Mouse (Mus musculus): ENCODE data around the gene Vps37b. TPM values are rescaled to one million over a fixed set of nuclear protein-coding genes. Genes with fewer than 3 reads are reported as not detected.
A peak's percentile ranks its signal among the peaks of the same experiment; 100 is the strongest.

Gene Vps37b
- 37.7 and 39.1 TPM in 2 replicates for polyA plus RNA-seq (2015; fragmentation: Nextera tagmentation; extraction: Ambion mirVana)

GRCm38 (mm10) chr5:124032001-124032508 is at the start of gene Vps37b:
Vps37b (minus strand) TSS chr5:124032270.
- Histone ChIP-seq H3K27me3 (no peaks in the 10 kb centered on the region), H3K4me1 (peaks cover 33% of the 10 kb centered on the region), H3K4me3 (replicated peaks) (peak within 1 kb of the TSS; percentile 85), H3K9ac (peak within 1 kb of the TSS; percentile 84), H3K27ac (replicated peaks) (peak within 1 kb of the TSS; percentile 94), H3K9me3 (replicated peaks) (no peaks in the 10 kb centered on the region), H3K36me3 (no peaks in the 10 kb centered on the region), H3K4me2 (replicated peaks) (peak within 1 kb of the TSS; percentile 68)
- under 1% methylated on average over 52 of the region's 52 CpGs for WGBS
- peak; percentile 78 for ATAC-seq (ENCODE audit: insufficient number of reproducible peaks, low FRiP score, low TSS enrichment, low read depth)

- H3K4me3 ChIP-seq (replicated peaks) = no peak overlapping the region
- H3K36me3 ChIP-seq = no peaks in the 10 kb centered on the region
- 93% methylated on average over 17 of the region's 17 CpGs for WGBS
- H3K9me3 ChIP-seq (replicated peaks) = no peaks in the 10 kb centered on the region
- H3K4me2 ChIP-seq (replicated peaks) = no peak overlapping the region
- no peaks in the 10 kb centered on the region for H3K27me3 ChIP-seq
- ATAC-seq (ENCODE audit: insufficient number of reproducible peaks, low FRiP score, low TSS enrichment, low read depth) = no peak
- H3K9ac ChIP-seq = no peak overlapping the region
- H3K4me1 ChIP-seq = peaks cover 35% of the 10 kb centered on the region
- no peak overlapping the region for H3K27ac ChIP-seq (replicated peaks)
Measured at GRCm38 (mm10) chr5:124079880-124080279, 47.8 kb upstream of the Vps37b start.

GRCm38 (mm10) chr5:124078794-124079416 is 46.8 kb upstream of the Vps37b start:
- no peaks in the 10 kb centered on the region for H3K9me3 ChIP-seq (replicated peaks)
- no peak overlapping the region for H3K9ac ChIP-seq
- H3K4me2 ChIP-seq (replicated peaks) = no peak overlapping the region
- ATAC-seq (ENCODE audit: insufficient number of reproducible peaks, low FRiP score, low TSS enrichment, low read depth) = peak; percentile 32; the same call in 1 of the 2 replicates
- WGBS = 56% methylated on average over 9 of the region's 9 CpGs
- no peaks in the 10 kb centered on the region for H3K27me3 ChIP-seq
- H3K4me1 ChIP-seq = peaks cover 29% of the 10 kb centered on the region
- H3K36me3 ChIP-seq = no peaks in the 10 kb centered on the region
- H3K4me3 ChIP-seq (replicated peaks) = no peak overlapping the region
- H3K27ac ChIP-seq (replicated peaks) = peak overlapping the region; percentile 58; the same call in 1 of the 2 replicates

GRCm38 (mm10) chr5:124077856-124078460 is 45.9 kb upstream of the Vps37b start:
- no peaks in the 10 kb centered on the region for H3K9me3 ChIP-seq (replicated peaks)
- H3K4me2 ChIP-seq (replicated peaks) = no peak overlapping the region
- H3K4me3 ChIP-seq (replicated peaks) = no peak overlapping the region
- 59% methylated on average over 6 of the region's 6 CpGs for WGBS
- no peak overlapping the region for H3K9ac ChIP-seq
- no peak for ATAC-seq (ENCODE audit: insufficient number of reproducible peaks, low FRiP score, low TSS enrichment, low read depth)
- H3K4me1 ChIP-seq = peaks cover 37% of the 10 kb centered on the region
- no peak overlapping the region; the same call in 1 of the 2 replicates for H3K27ac ChIP-seq (replicated peaks)
- no peaks in the 10 kb centered on the region for H3K36me3 ChIP-seq
- no peaks in the 10 kb centered on the region for H3K27me3 ChIP-seq

GRCm38 (mm10) chr5:124077241-124077640 is 45.2 kb upstream of the Vps37b start:
- WGBS = 82% methylated on average over 13 of the region's 13 CpGs
- ATAC-seq (ENCODE audit: insufficient number of reproducible peaks, low FRiP score, low TSS enrichment, low read depth) = no peak
- H3K4me3 ChIP-seq (replicated peaks) = no peak overlapping the region

GRCm38 (mm10) chr5:124076559-124076958 is 44.5 kb upstream of the Vps37b start:
- Histone ChIP-seq H3K4me3 (replicated peaks) (no peak overlapping the region), H3K27me3 (no peaks in the 10 kb centered on the region), H3K4me2 (replicated peaks) (no peak overlapping the region), H3K9ac (no peak overlapping the region), H3K36me3 (no peaks in the 10 kb centered on the region), H3K9me3 (replicated peaks) (no peaks in the 10 kb centered on the region), H3K4me1 (peaks cover 37% of the 10 kb centered on the region), H3K27ac (replicated peaks) (no peak overlapping the region)
- 60% methylated on average over 9 of the region's 9 CpGs for WGBS
- ATAC-seq (ENCODE audit: insufficient number of reproducible peaks, low FRiP score, low TSS enrichment, low read depth) = no peak

More at GRCm38 (mm10) chr5:124077241-124077640, 45.2 kb upstream of the Vps37b start:
- Histone ChIP-seq H3K9me3 (replicated peaks) (no peaks in the 10 kb centered on the region), H3K36me3 (no peaks in the 10 kb centered on the region), H3K4me2 (replicated peaks) (no peak overlapping the region), H3K4me1 (peaks cover 37% of the 10 kb centered on the region), H3K27me3 (no peaks in the 10 kb centered on the region), H3K9ac (no peak overlapping the region), H3K27ac (replicated peaks) (no peak overlapping the region)

GRCm38 (mm10) chr5:124075716-124076115 is 43.6 kb upstream of the Vps37b start:
- Histone ChIP-seq H3K9ac (no peak overlapping the region), H3K9me3 (replicated peaks) (no peaks in the 10 kb centered on the region), H3K4me3 (replicated peaks) (no peak overlapping the region)

GRCm38 (mm10) chr5:124074845-124075307 is 42.8 kb upstream of the Vps37b start:
- Histone ChIP-seq H3K4me2 (replicated peaks) (no peak overlapping the region), H3K4me1 (peaks cover 37% of the 10 kb centered on the region), H3K27ac (replicated peaks) (0 out of 2 replicates have a peak overlapping the region, but pooled peaks have one; percentile 30), H3K27me3 (no peaks in the 10 kb centered on the region), H3K4me3 (replicated peaks) (no peak overlapping the region), H3K36me3 (no peaks in the 10 kb centered on the region), H3K9ac (no peak overlapping the region), H3K9me3 (replicated peaks) (no peaks in the 10 kb centered on the region)
- WGBS = 41% methylated on average over 10 of the region's 10 CpGs
- no peak for ATAC-seq (ENCODE audit: insufficient number of reproducible peaks, low FRiP score, low TSS enrichment, low read depth)

More at GRCm38 (mm10) chr5:124075716-124076115, 43.6 kb upstream of the Vps37b start:
- H3K36me3 ChIP-seq = no peaks in the 10 kb centered on the region
- H3K4me2 ChIP-seq (replicated peaks) = no peak overlapping the region
- peaks cover 37% of the 10 kb centered on the region for H3K4me1 ChIP-seq
- peak overlapping the region; percentile 30; the same call in 1 of the 2 replicates for H3K27ac ChIP-seq (replicated peaks)
- no peak for ATAC-seq (ENCODE audit: insufficient number of reproducible peaks, low FRiP score, low TSS enrichment, low read depth)
- H3K27me3 ChIP-seq = no peaks in the 10 kb centered on the region
- 60% methylated on average over 9 of the region's 9 CpGs for WGBS

GRCm38 (mm10) chr5:124073682-124074081 is 41.6 kb upstream of the Vps37b start:
- no peak overlapping the region for H3K4me2 ChIP-seq (replicated peaks)
- no peaks in the 10 kb centered on the region for H3K36me3 ChIP-seq
- H3K27me3 ChIP-seq = no peaks in the 10 kb centered on the region
- H3K4me3 ChIP-seq (replicated peaks) = no peak overlapping the region
- H3K4me1 ChIP-seq = peaks cover 28% of the 10 kb centered on the region
- peak; percentile 36 for ATAC-seq (ENCODE audit: insufficient number of reproducible peaks, low FRiP score, low TSS enrichment, low read depth)
- no peaks in the 10 kb centered on the region for H3K9me3 ChIP-seq (replicated peaks)
- WGBS = 32% methylated on average over 9 of the region's 9 CpGs
- H3K27ac ChIP-seq (replicated peaks) = no peak overlapping the region
- H3K9ac ChIP-seq = no peak overlapping the region

- Histone ChIP-seq H3K27me3 (no peaks in the 10 kb centered on the region), H3K4me1 (peaks cover 8% of the 10 kb centered on the region; the same call in 1 of the 2 replicates), H3K27ac (replicated peaks) (no peak overlapping the region), H3K4me2 (replicated peaks) (no peak overlapping the region), H3K9ac (no peak overlapping the region), H3K9me3 (replicated peaks) (no peaks in the 10 kb centered on the region), H3K36me3 (no peaks in the 10 kb centered on the region), H3K4me3 (replicated peaks) (no peak overlapping the region)
- ATAC-seq (ENCODE audit: insufficient number of reproducible peaks, low FRiP score, low TSS enrichment, low read depth) = no peak
- 83% methylated on average over 3 of the region's 3 CpGs for WGBS
Measured at GRCm38 (mm10) chr5:124069657-124070056, 37.6 kb upstream of the Vps37b start.

- H3K27me3 ChIP-seq = no peaks in the 10 kb centered on the region
- no peaks in the 10 kb centered on the region for H3K9me3 ChIP-seq (replicated peaks)
- 73% methylated on average over 12 of the region's 12 CpGs for WGBS
- no peak overlapping the region for H3K4me3 ChIP-seq (replicated peaks)
- peaks cover 2% of the 10 kb centered on the region; the same call in 1 of the 2 replicates for H3K4me1 ChIP-seq
- no peak overlapping the region for H3K27ac ChIP-seq (replicated peaks)
- H3K36me3 ChIP-seq = no peaks in the 10 kb centered on the region
- no peak for ATAC-seq (ENCODE audit: insufficient number of reproducible peaks, low FRiP score, low TSS enrichment, low read depth)
- H3K9ac ChIP-seq = no peak overlapping the region
- no peak overlapping the region for H3K4me2 ChIP-seq (replicated peaks)
Measured at GRCm38 (mm10) chr5:124062037-124062824, 30.2 kb upstream of the Vps37b start.

Data from embryonic facial prominence, embryonic 15.5 days (tissue).